Mouse (Mus musculus): ENCODE data around the gene Megf8.
A peak's percentile ranks its signal among the peaks of the same experiment; 100 is the strongest.

Megf8 gene

GRCm38 (mm10) chr7:25316532-25317445, at the start of gene Megf8:
Megf8 (plus strand) TSS chr7:25317164.
- DNase-seq, result peak; percentile 98

GRCm38 (mm10) chr7:25267301-25267750, 49.6 kb upstream of the Megf8 start, which contains the start of gene Cic:
Cic (plus strand) TSS chr7:25267704.
- DNase-seq, result peak; percentile 100

GRCm38 (mm10) chr7:25267751-25268463, 49.1 kb upstream of the Megf8 start:
- DNase-seq, result peak; percentile 100

- no peak for DNase-seq
These were observed 48.4 kb upstream of the Megf8 start for GRCm38 (mm10) chr7:25268588-25268987.

- no peak for DNase-seq
These were observed 47.9 kb upstream of the Megf8 start for GRCm38 (mm10) chr7:25269029-25269428.

- no peak for DNase-seq
These were observed 47.3 kb upstream of the Megf8 start for GRCm38 (mm10) chr7:25269545-25270271.

- peak; percentile 15 for DNase-seq
These were observed 46.0 kb upstream of the Megf8 start for GRCm38 (mm10) chr7:25270652-25271633.

- no peak for DNase-seq
These were observed 45.1 kb upstream of the Megf8 start for GRCm38 (mm10) chr7:25271651-25272444.

GRCm38 (mm10) chr7:25272445-25273258, 44.3 kb upstream of the Megf8 start:
- no peak for DNase-seq

- DNase-seq, result no peak
These were observed 43.4 kb upstream of the Megf8 start for GRCm38 (mm10) chr7:25273259-25274241.

GRCm38 (mm10) chr7:25274571-25274970, 42.4 kb upstream of the Megf8 start:
- no peak for DNase-seq

- DNase-seq, result no peak
These were observed 42.0 kb upstream of the Megf8 start for GRCm38 (mm10) chr7:25274996-25275395.

GRCm38 (mm10) chr7:25275555-25276298, 41.2 kb upstream of the Megf8 start:
- no peak for DNase-seq

GRCm38 (mm10) chr7:25277405-25277804, 39.6 kb upstream of the Megf8 start:
- DNase-seq, result no peak

- DNase-seq, result no peak
These were observed 39.0 kb upstream of the Megf8 start for GRCm38 (mm10) chr7:25277998-25278340.

- peak; percentile 89 for DNase-seq
These were observed 38.5 kb upstream of the Megf8 start for GRCm38 (mm10) chr7:25278341-25279075.

All from kidney, adult 11 months (tissue).